Mouse (Mus musculus): ENCODE measurements around the gene Smpd3. TPM values are rescaled to one million over a fixed set of nuclear protein-coding genes. Genes with fewer than 3 reads are reported as not detected.
A peak's percentile ranks its signal among the peaks of the same experiment; 100 is the strongest.

Smpd3 gene
- polyA plus RNA-seq, 1 experiment from 2014 or later, result 0.77 TPM

GRCm38 (mm10) chr8:106306076-106306475 is 31.7 kb downstream of the Smpd3 start:
- no peaks in the 10 kb centered on the region for H3K9me3 ChIP-seq (replicated peaks; ENCODE audit: control insufficient read depth, low read length)
- no peak overlapping the region for H3K27ac ChIP-seq (ENCODE audit: low read length)
- ATAC-seq (ENCODE audit: low read depth), result no peak
- H3K4me3 ChIP-seq (ENCODE audit: low read depth, low read length), result no peak overlapping the region
- no peaks in the 10 kb centered on the region for H3K27me3 ChIP-seq (ENCODE audit: control insufficient read depth, insufficient read depth, low read depth, low read length)
- peaks cover 4% of the 10 kb centered on the region; the same call in 1 of the 2 replicates for H3K4me1 ChIP-seq (ENCODE audit: control insufficient read depth, low read depth, low read length)
- H3K36me3 ChIP-seq (ENCODE audit: control insufficient read depth, insufficient read depth), result no peaks in the 10 kb centered on the region
- H3K4me2 ChIP-seq (ENCODE audit: low read depth, low read length), result no peak overlapping the region
- 49% methylated on average over 1 of the region's 1 CpGs for WGBS (ENCODE audit: insufficient replicate concordance)
- H3K9ac ChIP-seq (ENCODE audit: low read depth, low read length), result no peak overlapping the region

GRCm38 (mm10) chr8:106305301-106305700 is 32.5 kb downstream of the Smpd3 start:
- no peaks in the 10 kb centered on the region for H3K27me3 ChIP-seq (ENCODE audit: control insufficient read depth, insufficient read depth, low read depth, low read length)
- no peak overlapping the region for H3K4me3 ChIP-seq (ENCODE audit: low read depth, low read length)
- H3K27ac ChIP-seq (ENCODE audit: low read length), result no peak overlapping the region
- H3K9me3 ChIP-seq (replicated peaks; ENCODE audit: control insufficient read depth, low read length), result no peaks in the 10 kb centered on the region
- H3K36me3 ChIP-seq (ENCODE audit: control insufficient read depth, insufficient read depth), result no peaks in the 10 kb centered on the region
- no peak for ATAC-seq (ENCODE audit: low read depth)
- no peak overlapping the region for H3K9ac ChIP-seq (ENCODE audit: low read depth, low read length)
- H3K4me2 ChIP-seq (ENCODE audit: low read depth, low read length), result no peak overlapping the region
- peaks cover 4% of the 10 kb centered on the region; the same call in 1 of the 2 replicates for H3K4me1 ChIP-seq (ENCODE audit: control insufficient read depth, low read depth, low read length)
- WGBS (ENCODE audit: insufficient replicate concordance), result 72% methylated on average over 3 of the region's 3 CpGs

DNA sequence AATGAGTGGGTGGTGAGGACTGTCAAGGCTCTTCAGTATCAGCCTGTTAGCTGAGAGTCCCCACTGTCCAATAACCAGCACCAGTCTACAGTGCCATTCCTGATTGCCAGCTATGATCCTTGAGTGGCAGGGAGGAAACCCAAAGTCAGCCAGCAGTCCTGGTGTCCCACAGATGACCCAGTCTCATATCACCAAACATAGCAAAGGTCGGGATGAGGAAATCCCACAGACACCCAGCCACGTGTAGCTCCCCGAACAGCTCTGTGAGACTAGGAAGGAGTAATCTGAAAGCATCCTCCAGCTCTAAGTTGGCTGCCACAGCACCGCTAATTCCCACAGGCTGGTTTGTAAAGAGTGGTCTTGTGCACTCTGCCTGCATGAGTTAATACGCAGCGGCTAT is 33.5 kb downstream of the Smpd3 start:
- Histone ChIP-seq H3K27me3 (ENCODE audit: control insufficient read depth, insufficient read depth, low read depth, low read length) (no peaks in the 10 kb centered on the region), H3K27ac (ENCODE audit: low read length) (no peak overlapping the region), H3K9ac (ENCODE audit: low read depth, low read length) (no peak overlapping the region), H3K9me3 (replicated peaks; ENCODE audit: control insufficient read depth, low read length) (no peaks in the 10 kb centered on the region), H3K4me1 (ENCODE audit: control insufficient read depth, low read depth, low read length) (peaks cover 4% of the 10 kb centered on the region; the same call in 1 of the 2 replicates), H3K4me3 (ENCODE audit: low read depth, low read length) (no peak overlapping the region), H3K36me3 (ENCODE audit: control insufficient read depth, insufficient read depth) (no peaks in the 10 kb centered on the region), H3K4me2 (ENCODE audit: low read depth, low read length) (no peak overlapping the region)
- peak; percentile 53 for ATAC-seq (ENCODE audit: low read depth)
- WGBS (ENCODE audit: insufficient replicate concordance), result 57% methylated on average over 6 of the region's 6 CpGs

DNA sequence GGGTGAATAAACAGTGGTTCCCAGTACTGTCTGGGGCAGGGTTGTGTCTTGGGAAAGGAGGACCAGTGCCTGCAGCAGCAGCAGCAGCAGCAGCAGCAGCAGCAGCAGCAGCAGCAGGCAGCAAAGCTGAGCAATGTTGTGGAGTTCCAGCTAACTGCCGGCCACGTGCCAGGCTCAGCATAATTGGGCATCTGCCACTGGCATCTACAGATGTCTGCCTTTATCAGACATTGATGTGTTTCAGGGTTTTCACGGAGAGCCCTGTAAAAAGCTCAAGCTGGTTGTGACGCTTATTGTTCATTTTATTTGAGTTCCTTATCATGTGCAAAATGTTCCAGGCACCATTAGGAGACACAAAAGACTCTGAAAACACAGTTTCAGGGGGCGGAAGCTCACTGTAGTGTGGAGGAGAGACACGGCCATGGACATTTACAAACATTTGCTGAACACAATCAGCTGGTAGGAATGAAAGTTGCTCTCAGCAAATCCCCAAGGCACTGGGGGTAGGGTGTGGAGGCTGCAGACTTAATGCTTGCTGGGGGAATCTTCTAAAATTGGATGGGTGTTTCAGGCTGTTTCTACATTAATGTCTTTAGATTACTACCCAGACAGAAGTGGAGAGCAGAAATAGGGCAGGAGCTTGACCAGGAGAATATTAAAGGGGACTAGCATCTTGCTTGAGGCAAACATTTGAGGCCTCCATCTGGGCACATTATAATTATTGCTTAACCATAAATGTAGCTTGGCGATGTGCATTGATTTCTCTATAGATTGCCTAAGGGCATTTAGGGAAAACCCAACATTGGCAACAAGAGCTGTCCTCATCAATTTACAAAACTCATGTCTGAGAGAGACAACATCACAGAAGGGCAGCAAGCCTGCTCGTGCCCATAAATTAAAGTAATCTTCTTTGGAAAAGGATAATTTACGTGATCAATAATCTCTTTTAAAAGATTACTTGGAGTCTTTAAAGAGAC is 36.8 kb downstream of the Smpd3 start:
- no peak for ATAC-seq (ENCODE audit: low read depth)
- Histone ChIP-seq H3K4me3 (ENCODE audit: low read depth, low read length) (no peak overlapping the region), H3K4me1 (ENCODE audit: control insufficient read depth, low read depth, low read length) (no peaks in the 10 kb centered on the region), H3K27me3 (ENCODE audit: control insufficient read depth, insufficient read depth, low read depth, low read length) (no peaks in the 10 kb centered on the region), H3K9me3 (replicated peaks; ENCODE audit: control insufficient read depth, low read length) (no peaks in the 10 kb centered on the region), H3K9ac (ENCODE audit: low read depth, low read length) (no peak overlapping the region), H3K36me3 (ENCODE audit: control insufficient read depth, insufficient read depth) (no peaks in the 10 kb centered on the region), H3K4me2 (ENCODE audit: low read depth, low read length) (no peak overlapping the region), H3K27ac (ENCODE audit: low read length) (no peak overlapping the region)
- WGBS (ENCODE audit: insufficient replicate concordance), result 59% methylated on average over 9 of the region's 9 CpGs

- no peak overlapping the region for H3K4me2 ChIP-seq (ENCODE audit: low read depth, low read length)
- H3K4me1 ChIP-seq (ENCODE audit: control insufficient read depth, low read depth, low read length), result no peaks in the 10 kb centered on the region
- 66% methylated on average over 3 of the region's 3 CpGs for WGBS (ENCODE audit: insufficient replicate concordance)
- H3K36me3 ChIP-seq (ENCODE audit: control insufficient read depth, insufficient read depth), result no peaks in the 10 kb centered on the region
- no peaks in the 10 kb centered on the region for H3K9me3 ChIP-seq (replicated peaks; ENCODE audit: control insufficient read depth, low read length)
- H3K27ac ChIP-seq (ENCODE audit: low read length), result no peak overlapping the region
- no peak overlapping the region for H3K4me3 ChIP-seq (ENCODE audit: low read depth, low read length)
- H3K9ac ChIP-seq (ENCODE audit: low read depth, low read length), result no peak overlapping the region
- H3K27me3 ChIP-seq (ENCODE audit: control insufficient read depth, insufficient read depth, low read depth, low read length), result no peaks in the 10 kb centered on the region
- no peak for ATAC-seq (ENCODE audit: low read depth)
Measured at GRCm38 (mm10) chr8:106299686-106300085, 38.1 kb downstream of the Smpd3 start.

DNA sequence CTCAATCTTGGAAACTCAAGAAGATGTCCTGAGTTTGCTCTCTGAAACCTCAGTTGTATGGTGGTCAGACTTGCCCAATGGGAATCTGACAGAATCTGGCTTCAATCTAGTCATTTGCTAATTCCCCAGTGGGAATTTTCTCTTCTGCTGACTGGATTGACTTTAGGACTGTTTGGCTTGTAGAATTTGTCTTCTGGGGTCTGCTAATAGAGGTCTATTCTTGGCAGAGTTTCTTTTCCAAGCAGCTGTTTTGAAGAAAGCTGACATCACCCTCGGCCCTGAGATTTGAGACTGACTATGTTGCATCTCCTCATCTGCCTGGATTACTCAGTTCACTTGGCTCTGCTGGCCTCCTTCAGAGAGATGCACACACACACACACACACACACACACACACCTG is 38.9 kb downstream of the Smpd3 start:
- Histone ChIP-seq H3K36me3 (ENCODE audit: control insufficient read depth, insufficient read depth) (no peaks in the 10 kb centered on the region), H3K9ac (ENCODE audit: low read depth, low read length) (no peak overlapping the region), H3K27ac (ENCODE audit: low read length) (no peak overlapping the region), H3K4me2 (ENCODE audit: low read depth, low read length) (no peak overlapping the region), H3K27me3 (ENCODE audit: control insufficient read depth, insufficient read depth, low read depth, low read length) (no peaks in the 10 kb centered on the region), H3K9me3 (replicated peaks; ENCODE audit: control insufficient read depth, low read length) (no peaks in the 10 kb centered on the region), H3K4me1 (ENCODE audit: control insufficient read depth, low read depth, low read length) (no peaks in the 10 kb centered on the region), H3K4me3 (ENCODE audit: low read depth, low read length) (no peak overlapping the region)
- no peak for ATAC-seq (ENCODE audit: low read depth)
- 40% methylated on average over 1 of the region's 1 CpGs for WGBS (ENCODE audit: insufficient replicate concordance)

GRCm38 (mm10) chr8:106298261-106298660 is 39.5 kb downstream of the Smpd3 start:
- Histone ChIP-seq H3K4me3 (ENCODE audit: low read depth, low read length) (no peak overlapping the region), H3K36me3 (ENCODE audit: control insufficient read depth, insufficient read depth) (no peaks in the 10 kb centered on the region), H3K9me3 (replicated peaks; ENCODE audit: control insufficient read depth, low read length) (no peaks in the 10 kb centered on the region), H3K4me1 (ENCODE audit: control insufficient read depth, low read depth, low read length) (no peaks in the 10 kb centered on the region), H3K27me3 (ENCODE audit: control insufficient read depth, insufficient read depth, low read depth, low read length) (no peaks in the 10 kb centered on the region), H3K9ac (ENCODE audit: low read depth, low read length) (no peak overlapping the region), H3K27ac (ENCODE audit: low read length) (no peak overlapping the region), H3K4me2 (ENCODE audit: low read depth, low read length) (no peak overlapping the region)
- 35% methylated on average over 5 of the region's 5 CpGs for WGBS (ENCODE audit: insufficient replicate concordance)
- no peak for ATAC-seq (ENCODE audit: low read depth)

DNA sequence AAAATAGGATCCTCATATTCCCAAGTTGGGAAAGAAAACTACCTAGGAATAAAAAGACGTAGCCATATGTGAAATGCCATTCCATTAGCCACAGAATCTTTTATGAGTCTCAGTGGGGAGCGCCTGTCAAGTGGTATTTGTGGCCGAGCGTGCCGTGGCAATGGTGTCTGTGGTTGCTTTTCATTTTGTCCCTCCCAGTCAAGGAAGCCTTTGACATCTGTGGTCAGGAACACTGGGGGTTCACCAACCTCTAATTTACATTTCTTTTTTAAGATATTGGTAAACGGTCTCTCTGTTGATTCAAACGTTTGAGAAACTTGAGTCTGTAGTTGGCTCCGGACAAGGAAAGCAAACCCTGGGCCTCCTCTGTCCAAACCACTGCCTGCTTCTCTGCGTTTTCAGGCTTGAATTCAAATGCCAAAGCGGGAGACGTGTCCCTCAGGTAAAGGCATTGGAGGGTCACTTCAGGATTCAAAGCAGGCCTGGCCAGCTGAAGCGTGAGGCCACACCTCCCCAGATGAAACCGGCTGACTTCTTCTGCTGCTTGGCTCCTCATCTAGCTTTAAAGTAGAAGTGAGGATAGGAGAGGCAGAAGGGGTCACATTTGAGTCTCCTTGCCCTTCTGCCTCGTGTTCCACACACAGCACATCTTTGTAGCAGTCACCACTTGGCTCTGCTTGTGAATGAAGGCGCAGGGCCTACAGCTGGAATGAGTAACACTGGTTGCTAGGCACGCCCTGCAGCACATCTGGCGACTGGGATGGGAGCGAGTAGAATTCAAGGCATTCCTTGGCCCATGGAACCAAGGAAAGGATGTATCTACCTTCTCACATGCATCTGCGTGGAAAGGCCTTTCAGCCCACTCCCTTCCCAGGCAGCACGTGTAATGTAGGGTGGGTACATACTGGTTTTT is 45.0 kb downstream of the Smpd3 start:
- Histone ChIP-seq H3K9me3 (replicated peaks; ENCODE audit: control insufficient read depth, low read length) (no peaks in the 10 kb centered on the region), H3K4me2 (ENCODE audit: low read depth, low read length) (no peak overlapping the region), H3K27ac (ENCODE audit: low read length) (no peak overlapping the region), H3K9ac (ENCODE audit: low read depth, low read length) (no peak overlapping the region), H3K36me3 (ENCODE audit: control insufficient read depth, insufficient read depth) (no peaks in the 10 kb centered on the region), H3K4me3 (ENCODE audit: low read depth, low read length) (no peak overlapping the region), H3K4me1 (ENCODE audit: control insufficient read depth, low read depth, low read length) (no peaks in the 10 kb centered on the region), H3K27me3 (ENCODE audit: control insufficient read depth, insufficient read depth, low read depth, low read length) (no peaks in the 10 kb centered on the region)
- ATAC-seq (ENCODE audit: low read depth), result no peak
- WGBS (ENCODE audit: insufficient replicate concordance), result 31% methylated on average over 20 of the region's 20 CpGs
